Mouse (Mus musculus) liver, adult 2 months (tissue): Measurements from ENCODE around the gene Calca. TPM values are rescaled to one million over a fixed set of nuclear protein-coding genes. Genes with fewer than 3 reads are reported as not detected.
"Not testable (repeated sequence)": the region's sequence is repeated elsewhere in the genome, so short reads cannot be mapped to it uniquely, and the experiment has no call there.

Experiments used
- DNase-seq: peaks from one replicate; pipeline ENCODE4 v3.0.0-alpha.2; 2011; ENCODE audit warnings: low read depth, low spot score; ENCODE audit errors: extremely low read depth
- H3K27ac ChIP-seq: fragments of 200-500 bp; replicated peaks from 2 replicates; pipeline ENCODE4 v1.5.1; 2012; ENCODE audit warnings: low read depth, mild to moderate bottlenecking, control low read depth, inconsistent platforms, low read length; ENCODE audit not compliant: insufficient read depth
- H3K27me3 ChIP-seq: fragments of 200-500 bp; 2 replicates; pipeline ENCODE4 v1.6.1; 2012; ENCODE audit warnings: mild to moderate bottlenecking, moderate library complexity, low read length, inconsistent platforms; ENCODE audit not compliant: control insufficient read depth, insufficient read depth
- H3K36me3 ChIP-seq: fragments of 200-500 bp; 2 replicates; pipeline ENCODE4 v1.6.1; 2012; ENCODE audit warnings: low read length, inconsistent platforms; ENCODE audit not compliant: control insufficient read depth, insufficient read depth
- H3K4me1 ChIP-seq: fragments of 200-500 bp; 2 replicates; pipeline ENCODE4 v1.6.1; 2011; ENCODE audit warnings: low read length; ENCODE audit not compliant: control insufficient read depth, insufficient read depth
- H3K4me3 ChIP-seq: fragments of 200-500 bp; 2 replicates; pipeline ENCODE4 v1.5.1; 2011; ENCODE audit warnings: low read depth, mild to moderate bottlenecking, control low read depth, low read length, moderate library complexity; ENCODE audit not compliant: insufficient read depth
- H3K79me2 ChIP-seq: fragments of 200-500 bp; 2 replicates; pipeline ENCODE4 v1.6.1; 2012; ENCODE audit warnings: inconsistent platforms, mild to moderate bottlenecking, low read length, moderate library complexity; ENCODE audit not compliant: control insufficient read depth, insufficient read depth
- H3K9ac ChIP-seq: fragments of 200-500 bp; 2 replicates; pipeline ENCODE4 v1.6.1; 2012; ENCODE audit warnings: low read depth, mild to moderate bottlenecking, control low read depth, inconsistent platforms, low read length
- CTCF ChIP-seq: fragments of 200-500 bp; IDR thresholded peaks from 2 replicates; pipeline ENCODE4 v1.5.1; 2011; ENCODE audit warnings: low read depth, low read length, control low read depth
- POLR2A ChIP-seq: fragments of 200-500 bp; IDR thresholded peaks from 2 replicates; pipeline ENCODE4 v1.6.1; 2011; ENCODE audit warnings: low read length, control low read depth; ENCODE audit not compliant: insufficient read depth; ENCODE audit errors: extremely low read depth
- WGBS: fragments of 180-500 bp; shearing (Covaris S2); methylation state at CpG from one replicate; pipeline ENCODE4 v1.1.7; 2018; 5-methylcytosine and 5-hydroxymethylcytosine counted together
- polyA plus RNA-seq: library from polyadenylated mRNA; depleted of rRNA; stranded (reverse); fragments of >200 nt; gene quantifications from 2 replicates; pipeline ENCODE4 v1.2.3, GENCODE M21; 2012; rRNA removed
- total RNA-seq: library from RNA; depleted of rRNA; stranded (reverse); fragments of >200 nt; gene quantifications from 2 replicates; pipeline ENCODE4 v1.2.3, GENCODE M21; 2014; rRNA removed

The Calca gene
- total and polyA plus RNA-seq, 2 experiments, result not detected

DNA sequence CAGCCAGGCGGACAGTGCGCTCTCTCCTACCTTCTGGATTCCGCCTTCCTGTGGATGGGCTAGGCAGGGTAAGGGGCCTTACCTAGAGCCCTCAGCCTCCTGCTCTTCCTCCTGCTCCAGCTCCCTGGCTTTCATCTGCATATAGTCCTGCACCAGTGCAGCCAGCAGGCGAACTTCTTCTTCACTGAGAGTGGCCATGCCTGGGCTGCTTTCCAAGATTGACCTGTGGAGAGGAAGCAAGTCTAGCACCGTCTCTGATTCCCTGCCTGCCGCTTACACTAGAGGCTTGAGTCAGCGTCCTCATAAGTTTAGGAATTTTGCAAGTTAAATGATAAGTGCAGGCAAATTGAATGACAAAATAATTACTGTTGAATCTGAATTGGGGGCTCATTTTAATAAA, 1.8 kb downstream of the Calca start:
- no peaks in the 10 kb centered on the region for H3K79me2 ChIP-seq
- no peak overlapping the region for H3K27ac ChIP-seq
- no peak overlapping the region for H3K9ac ChIP-seq
- no peak for TF ChIP-seq POLR2A
- TF ChIP-seq CTCF, result no peak
- H3K4me1 ChIP-seq, result peaks cover 7% of the 10 kb centered on the region; the same call in 1 of the 2 replicates
- DNase-seq, result no peak
- no peaks in the 10 kb centered on the region for H3K36me3 ChIP-seq
- 69% methylated on average over 7 of the region's 7 CpGs for WGBS
- no peak overlapping the region for H3K4me3 ChIP-seq
- H3K27me3 ChIP-seq, result peaks cover 2% of the 10 kb centered on the region; the same call in 1 of the 2 replicates

DNA sequence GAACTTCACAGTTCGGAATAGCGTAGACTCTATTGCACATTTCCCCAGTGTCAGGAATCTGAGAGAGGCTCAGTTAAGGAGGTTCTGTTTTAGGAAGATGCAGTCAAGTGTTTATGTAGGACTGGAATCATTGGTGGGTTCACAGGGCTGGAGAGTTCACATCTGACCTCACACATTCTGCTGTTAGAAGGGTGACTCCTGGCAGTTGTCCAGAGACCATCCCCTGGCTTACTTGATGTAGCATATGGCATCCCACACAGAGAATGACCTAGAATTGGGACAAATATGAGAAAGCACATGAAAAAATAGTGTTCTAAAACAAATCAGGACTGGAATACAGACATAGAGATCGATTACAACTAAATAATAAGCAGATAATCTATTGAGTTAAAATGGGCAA, 10.2 kb downstream of the Calca start:
- TF ChIP-seq CTCF (no peak), POLR2A (no peak)
- WGBS, result 90% methylated on average over 3 of the region's 3 CpGs
- Histone ChIP-seq H3K9ac (no peak overlapping the region), H3K27ac (no peak overlapping the region), H3K36me3 (no peaks in the 10 kb centered on the region), H3K79me2 (no peaks in the 10 kb centered on the region), H3K4me3 (no peak overlapping the region), H3K27me3 (no peaks in the 10 kb centered on the region), H3K4me1 (no peaks in the 10 kb centered on the region)
- no peak for DNase-seq

DNA sequence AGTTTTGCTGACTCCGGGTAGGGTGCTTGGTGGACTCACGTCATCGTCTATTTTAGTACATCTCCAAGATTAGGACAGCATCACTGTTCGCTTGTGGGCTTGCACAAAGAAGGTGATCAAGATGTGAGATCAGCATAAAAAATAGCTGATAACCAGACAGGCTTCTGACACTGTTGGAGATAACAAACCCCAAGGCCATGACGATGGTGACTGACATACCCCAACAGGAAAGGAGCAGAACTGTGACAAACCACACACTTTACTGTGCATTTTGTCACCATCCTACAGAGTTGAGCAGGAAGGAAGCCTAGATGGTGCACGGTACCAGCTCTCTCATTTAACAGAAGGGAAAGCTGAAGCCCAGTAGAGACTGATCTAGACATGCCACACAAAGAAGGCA, 19.4 kb downstream of the Calca start:
- no peaks in the 10 kb centered on the region; the same call in 1 of the 2 replicates for H3K27me3 ChIP-seq
- 84% methylated on average over 6 of the region's 6 CpGs for WGBS
- no peak overlapping the region for H3K4me3 ChIP-seq
- no peaks in the 10 kb centered on the region for H3K4me1 ChIP-seq
- no peaks in the 10 kb centered on the region for H3K79me2 ChIP-seq
- no peaks in the 10 kb centered on the region for H3K36me3 ChIP-seq
- no peak overlapping the region for H3K27ac ChIP-seq
- TF ChIP-seq CTCF (no peak), POLR2A (no peak)
- peak; percentile 1 for DNase-seq
- H3K9ac ChIP-seq, result no peak overlapping the region

- not testable (repeated sequence) for DNase-seq, H3K79me2 ChIP-seq, H3K9ac ChIP-seq, H3K36me3 ChIP-seq, H3K4me1 ChIP-seq, H3K27me3 ChIP-seq, H3K4me3 ChIP-seq, H3K27ac ChIP-seq
- WGBS, result 94% methylated on average over 8 of the region's 8 CpGs
Measured at GRCm38 (mm10) chr7:114594391-114594790, 41.8 kb downstream of the Calca start.

DNA sequence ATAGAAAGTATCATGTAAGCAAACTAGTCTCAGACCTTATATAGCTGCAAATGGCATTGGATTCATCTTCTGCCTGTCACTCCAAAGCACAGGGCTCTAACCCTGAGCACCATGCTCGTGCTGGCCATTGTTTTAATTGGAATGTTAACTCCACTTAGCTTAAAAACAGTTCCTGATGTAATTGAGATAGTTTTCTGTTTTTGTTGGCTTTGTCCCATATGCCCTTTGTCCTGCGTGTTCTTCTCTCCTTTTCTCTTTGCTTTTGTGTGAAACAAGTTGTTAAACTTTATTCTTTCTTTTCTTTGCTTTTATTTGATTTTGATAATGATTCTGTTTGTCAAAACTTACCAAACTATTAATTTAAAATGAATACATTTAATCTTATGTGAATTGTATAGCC, 53.7 kb downstream of the Calca start:
- peak; percentile 76 for DNase-seq
- H3K36me3 ChIP-seq, result no peaks in the 10 kb centered on the region
- no peak overlapping the region for H3K9ac ChIP-seq
- no peaks in the 10 kb centered on the region for H3K4me1 ChIP-seq
- WGBS, result 13% methylated on average over 2 of the region's 2 CpGs
- no peak overlapping the region for H3K27ac ChIP-seq
- no peaks in the 10 kb centered on the region for H3K27me3 ChIP-seq
- no peak overlapping the region for H3K4me3 ChIP-seq
- no peak for TF ChIP-seq CTCF
- no peak for TF ChIP-seq POLR2A
- H3K79me2 ChIP-seq, result no peaks in the 10 kb centered on the region

Other genes starting within 250 kb of the Calca start
- gene Pde3b, start 221.1 kb downstream of the Calca start, total RNA-seq, result 86.2 and 95.7 TPM in 2 replicates
- 15.5 and 16.2 TPM in 2 replicates for gene Pde3b, start 221.1 kb downstream of the Calca start, polyA plus RNA-seq
- 26.2 and 31.5 TPM in 2 replicates for gene Cyp2r1, start 73.4 kb downstream of the Calca start, total RNA-seq
- 21.1 and 35.2 TPM in 2 replicates for gene Cyp2r1, start 73.4 kb downstream of the Calca start, polyA plus RNA-seq
- not detected in 2 replicates for gene Calcb, start 82.3 kb upstream of the Calca start, total RNA-seq
- gene Calcb, start 82.3 kb upstream of the Calca start, polyA plus RNA-seq, result not detected in 2 replicates
- 14.3 and 37.1 TPM in 2 replicates for gene Insc, start 107.3 kb upstream of the Calca start, total RNA-seq
- gene Insc, start 107.3 kb upstream of the Calca start, polyA plus RNA-seq, result 31.2 and 49.5 TPM in 2 replicates